Comparison of ENCODE assay signal across 7 mouse cellular contexts in the genomic region with DNA sequence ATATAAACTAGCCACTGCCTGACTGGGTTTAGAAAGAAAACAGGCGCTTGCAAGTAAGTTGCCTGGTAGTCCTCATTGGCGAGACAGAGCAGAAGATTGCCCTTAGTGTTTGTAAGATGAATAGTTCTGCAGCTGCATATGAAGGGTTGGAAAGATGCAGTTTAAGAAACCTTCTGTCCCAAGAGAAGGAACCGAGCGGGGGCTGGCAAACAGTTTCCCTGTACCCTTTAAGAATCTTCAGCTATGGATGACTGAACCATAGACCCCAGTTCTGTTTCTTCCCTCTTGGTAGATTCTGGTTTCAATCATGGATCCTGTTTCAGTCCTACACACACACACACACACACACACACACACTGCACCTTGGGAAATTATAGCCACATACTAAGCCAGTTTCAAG.
A peak's percentile ranks its signal among the peaks of the same experiment; 100 is the strongest.
DNase-seq lines count a peak whose midpoint lies in the region; ATAC-seq and TF ChIP-seq lines count a peak whose summit lies in the region.

No protein-coding gene starts in this region.

- no peaks in the 10 kb centered on the region for H3K9me3 ChIP-seq in forebrain, postnatal 0 days (ENCODE audit: low read length)
- no peaks in the 10 kb centered on the region for H3K9me3 ChIP-seq in liver, embryonic 14.5 days (ENCODE audit: control insufficient read depth, low read length)

- peak; percentile 24 for DNase-seq in retina, embryonic 14.5 days (ENCODE audit: low spot score)
- no peak for DNase-seq in retina, postnatal 1 day
- DNase-seq in forebrain, postnatal 0 days, result no peak
- no peak for DNase-seq in liver, embryonic 14.5 days (ENCODE audit: low read depth in 3 of 3, low spot score in 3 of 3)
- DNase-seq in gastrocnemius, adult 18-20 months (ENCODE audit: low spot score), result no peak
- DNase-seq in adrenal gland, postnatal 14 days, result no peak

- no peaks in the 10 kb centered on the region for H3K36me3 ChIP-seq in forebrain, postnatal 0 days (ENCODE audit: insufficient read depth)
- no peaks in the 10 kb centered on the region for H3K36me3 ChIP-seq in liver, embryonic 14.5 days (replicated peaks; ENCODE audit: control insufficient read depth, insufficient read depth, low read depth)

- H3K27ac ChIP-seq in forebrain, postnatal 0 days (ENCODE audit: low read depth, low read length), result no peak overlapping the region
- H3K27ac ChIP-seq in liver, embryonic 14.5 days, result no peak overlapping the region

- no peaks in the 10 kb centered on the region for H3K27me3 ChIP-seq in forebrain, postnatal 0 days (ENCODE audit: insufficient read depth, low read length)
- peaks cover 2% of the 10 kb centered on the region for H3K27me3 ChIP-seq in liver, embryonic 14.5 days (ENCODE audit: control insufficient read depth, insufficient read depth, low read length)

- ATAC-seq in forebrain, postnatal 0 days, result no peak
- ATAC-seq in liver, embryonic 14.5 days (ENCODE audit: insufficient read depth), result no peak
- no peak for ATAC-seq in activated CD4-positive, CD25-positive, alpha-beta regulatory T cell, adult 4 months

- WGBS in forebrain, postnatal 0 days, result 31% methylated on average over 4 of the region's 4 CpGs
- WGBS in liver, embryonic 14.5 days (ENCODE audit: insufficient replicate concordance), result 33% methylated on average over 4 of the region's 4 CpGs

- TF ChIP-seq CTCF in forebrain, postnatal 0 days (IDR thresholded peaks at IDR 0.05; ENCODE audit: low read depth), result no peak
- no peak for TF ChIP-seq CTCF in liver, embryonic 14.5 days (IDR thresholded peaks at IDR 0.05; ENCODE audit: low read depth)

- H3K4me2 ChIP-seq in forebrain, postnatal 0 days (ENCODE audit: low read depth), result peak overlapping the region; percentile 83
- H3K4me2 ChIP-seq in liver, embryonic 14.5 days (ENCODE audit: low read depth), result peak overlapping the region; percentile 47

- no peak for TF ChIP-seq EP300 in liver, embryonic 14.5 days (IDR thresholded peaks at IDR 0.05; ENCODE audit: low read depth)

- no peaks in the 10 kb centered on the region for H3K4me1 ChIP-seq in forebrain, postnatal 0 days (ENCODE audit: insufficient read depth)
- no peaks in the 10 kb centered on the region for H3K4me1 ChIP-seq in liver, embryonic 14.5 days (replicated peaks; ENCODE audit: control insufficient read depth in 2 of 2, insufficient read depth in 2 of 2, low read length in 1 of 2)

- peak overlapping the region; percentile 62; the same call in 1 of the 2 replicates for H3K9ac ChIP-seq in forebrain, postnatal 0 days
- no peak overlapping the region for H3K9ac ChIP-seq in liver, embryonic 14.5 days (replicated peaks)

- H3K4me3 ChIP-seq in forebrain, postnatal 0 days (ENCODE audit: low read depth, low read length), result peak overlapping the region; percentile 71
- peak overlapping the region; percentile 30 to 56 for H3K4me3 ChIP-seq in liver, embryonic 14.5 days (ENCODE audit: insufficient read depth in 1 of 2, low read depth in 2 of 2, low read length in 2 of 2)
